Mouse (Mus musculus) hindbrain, embryonic 11.5 days (tissue): Measurements from ENCODE around the gene Tas2r135. TPM values are rescaled to one million over a fixed set of nuclear protein-coding genes. Genes with fewer than 3 reads are reported as not detected.

ENCODE experiments used
- ATAC-seq: fragments of 200-750 bp; cut with Nextera tagmentation; 2 replicates; pipeline ENCODE4 v1.8.0; 2017; ENCODE audit warnings: mild to moderate bottlenecking, moderate TSS enrichment, moderate library complexity; ENCODE audit not compliant: low FRiP score
- DNase-seq: peaks from one replicate; pipeline ENCODE4 v3.0.0-alpha.2; 2015; ENCODE audit warnings: low spot score
- H3K27ac ChIP-seq: fragments of 300-500 bp; sonication (generic); 2 replicates; pipeline ENCODE4 v1.5.1; 2014; ENCODE audit warnings: mild to moderate bottlenecking, low read depth, low read length
- H3K27me3 ChIP-seq: fragments of 300-500 bp; sonication (generic); 2 replicates; pipeline ENCODE4 v1.6.1; 2014; ENCODE audit warnings: mild to moderate bottlenecking, low read length, moderate library complexity, mixed read lengths; ENCODE audit not compliant: control insufficient read depth, insufficient read depth
- H3K36me3 ChIP-seq: fragments of 300-500 bp; sonication (generic); 2 replicates; pipeline ENCODE4 v1.6.1; 2014; ENCODE audit warnings: mild to moderate bottlenecking, low read length, moderate library complexity, mixed read lengths; ENCODE audit not compliant: control insufficient read depth, insufficient read depth
- H3K4me1 ChIP-seq: fragments of 300-500 bp; sonication (generic); replicated peaks from 2 replicates; pipeline ENCODE4 v1.6.1; 2014; ENCODE audit warnings: low read length, mixed read lengths; ENCODE audit not compliant: control insufficient read depth, insufficient read depth
- H3K4me2 ChIP-seq: fragments of 300-500 bp; sonication (generic); replicated peaks from 2 replicates; pipeline ENCODE4 v1.6.1; 2014; ENCODE audit warnings: mild to moderate bottlenecking, low read depth, low read length
- H3K4me3 ChIP-seq: fragments of 300-500 bp; sonication (generic); 2 replicates; pipeline ENCODE4 v1.5.1; 2014; ENCODE audit warnings: low read depth, low read length
- H3K9ac ChIP-seq: fragments of 300-500 bp; sonication (generic); 2 replicates; pipeline ENCODE4 v1.6.1; 2014; ENCODE audit warnings: low read depth, low read length
- H3K9me3 ChIP-seq: fragments of 300-500 bp; sonication (generic); 2 replicates; pipeline ENCODE4 v1.6.1; 2016; ENCODE audit warnings: low read length; ENCODE audit not compliant: control insufficient read depth
- WGBS: fragments of 180-500 bp; shearing (Covaris S2); extraction: QIAGEN DNeasy Blood & Tissue Kit; methylation state at CpG from one replicate; pipeline ENCODE4 v1.1.7; 2014; 5-methylcytosine and 5-hydroxymethylcytosine counted together
- polyA plus RNA-seq: library from polyadenylated mRNA; unstranded; fragments of >200 nt; fragmentation: Nextera tagmentation; extraction: Ambion mirVana; gene quantifications from 2 replicates; pipeline ENCODE4 v1.2.1, GENCODE M21; 2014

The Tas2r135 gene
- polyA plus RNA-seq: 0.15 TPM in 1 of 2 replicates, not detected in the other

DNA sequence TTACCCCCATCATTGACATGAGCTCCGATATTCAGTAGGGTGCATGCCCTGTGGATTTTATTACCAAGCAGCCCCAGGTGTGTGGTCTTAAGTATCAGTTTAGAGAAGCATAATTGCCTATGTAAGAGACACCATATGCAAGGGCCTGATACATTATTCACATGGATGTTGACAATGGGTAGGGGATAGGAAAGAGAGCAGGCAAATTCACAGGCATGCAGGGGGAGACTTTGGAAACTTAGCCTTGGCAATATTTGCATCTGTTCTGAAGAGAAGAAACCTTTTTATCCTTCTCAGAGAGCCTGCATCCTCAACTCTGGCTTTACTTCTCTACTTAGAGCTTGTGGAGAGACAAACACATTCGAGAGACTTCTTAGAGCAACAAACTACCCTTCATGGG, at the start of gene Tas2r135:
Tas2r135 (plus strand) TSS at position 301 of the 400 bp plus-strand sequence.
- H3K27ac ChIP-seq: no peak within 1 kb of the TSS
- WGBS: 77% methylated on average over 2 of the region's 2 CpGs
- DNase-seq (no peak), ATAC-seq (no peak)
- H3K27me3 ChIP-seq: no peaks in the 10 kb centered on the region
- H3K4me3 ChIP-seq: no peak within 1 kb of the TSS
- H3K9ac ChIP-seq: no peak within 1 kb of the TSS
- no peaks in the 10 kb centered on the region for H3K9me3 ChIP-seq
- H3K4me1 ChIP-seq: no peaks in the 10 kb centered on the region
- H3K4me2 ChIP-seq: no peak within 1 kb of the TSS
- H3K36me3 ChIP-seq: no peaks in the 10 kb centered on the region

DNA sequence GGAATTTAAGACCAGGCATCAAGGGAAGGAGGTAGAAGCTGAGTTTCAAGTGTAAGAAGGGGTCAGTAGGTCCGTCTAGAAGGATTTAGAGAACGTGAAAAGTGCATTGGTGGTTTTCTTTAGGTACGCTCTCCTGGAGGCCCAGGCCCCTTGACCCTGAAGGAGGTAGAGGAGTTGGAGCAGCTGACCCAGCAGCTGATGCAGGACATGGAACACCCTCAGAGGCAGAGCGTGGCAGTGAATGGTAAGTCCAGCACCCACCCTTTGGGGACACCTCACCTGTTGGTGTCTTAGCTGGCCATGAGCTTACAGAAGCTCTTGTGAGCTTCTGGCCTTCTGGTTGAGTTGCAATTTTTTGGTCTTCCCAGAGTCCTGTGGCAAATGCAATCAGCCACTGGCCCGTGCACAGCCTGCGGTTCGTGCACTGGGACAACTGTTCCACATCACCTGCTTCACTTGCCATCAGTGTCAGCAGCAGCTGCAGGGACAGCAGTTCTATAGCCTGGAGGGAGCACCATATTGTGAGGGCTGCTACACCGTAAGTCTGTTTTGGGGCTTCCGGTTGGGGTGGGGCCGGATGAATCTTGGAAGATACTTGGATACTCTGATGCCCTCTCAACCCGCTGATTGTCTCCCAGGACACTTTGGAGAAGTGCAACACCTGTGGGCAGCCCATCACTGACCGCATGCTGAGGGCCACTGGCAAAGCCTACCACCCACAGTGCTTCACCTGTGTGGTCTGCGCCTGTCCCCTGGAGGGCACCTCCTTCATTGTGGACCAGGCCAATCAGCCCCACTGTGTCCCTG, 49.2 kb upstream of the Tas2r135 start:
- H3K9ac ChIP-seq: no peak overlapping the region
- ATAC-seq (no peak), DNase-seq (no peak)
- H3K27ac ChIP-seq: no peak overlapping the region
- WGBS: 96% methylated on average over 13 of the region's 13 CpGs
- H3K9me3 ChIP-seq: no peaks in the 10 kb centered on the region
- H3K4me2 ChIP-seq: no peak overlapping the region
- H3K4me3 ChIP-seq: no peak overlapping the region
- H3K36me3 ChIP-seq: 0 out of 2 replicates have a peak, but pooled peaks cover 9% of the 10 kb centered on the region
- H3K4me1 ChIP-seq: no peaks in the 10 kb centered on the region
- H3K27me3 ChIP-seq: no peaks in the 10 kb centered on the region

DNA sequence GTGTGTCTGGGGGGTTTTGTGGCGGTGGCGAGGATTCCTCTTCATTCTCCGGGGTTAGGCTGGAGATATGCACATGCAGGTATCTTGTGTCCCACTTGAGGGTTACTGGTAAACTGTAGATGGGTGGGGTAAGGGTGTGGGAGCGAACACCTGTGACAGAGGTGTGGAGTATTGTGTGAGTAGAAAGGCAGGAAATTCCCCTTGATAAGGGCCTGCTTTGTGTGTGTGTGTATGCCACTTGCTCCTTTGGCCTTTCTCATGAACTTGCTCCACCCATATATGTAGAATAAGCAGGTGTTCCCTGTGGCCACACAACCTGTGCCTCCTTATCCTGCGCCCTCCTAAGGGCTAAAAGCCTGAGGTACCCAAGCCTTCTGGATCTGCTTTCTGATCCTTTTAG, 48.3 kb upstream of the Tas2r135 start:
- ATAC-seq: no peak
- H3K36me3 ChIP-seq: 0 out of 2 replicates have a peak, but pooled peaks cover 9% of the 10 kb centered on the region
- 94% methylated on average over 5 of the region's 5 CpGs for WGBS

DNA sequence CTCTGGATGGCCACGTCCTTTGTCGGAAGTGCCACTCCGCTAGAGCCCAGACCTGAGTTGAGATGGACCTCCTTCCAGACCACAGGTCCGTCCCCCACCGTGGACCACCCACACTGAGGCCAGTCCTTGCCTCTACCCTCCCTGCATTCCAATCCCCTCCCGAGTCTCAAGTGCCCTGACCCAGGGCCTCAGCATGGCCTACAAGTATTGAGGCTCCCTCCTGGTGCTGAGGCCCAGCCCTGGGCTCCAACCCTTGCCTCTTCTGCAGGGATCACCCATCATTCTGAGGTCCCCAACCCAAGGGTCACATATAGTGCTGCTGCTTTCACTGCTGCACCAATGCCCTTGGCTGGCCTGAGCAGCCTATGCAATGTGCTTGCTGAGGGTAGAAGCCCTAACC, 47.3 kb upstream of the Tas2r135 start:
- no peak overlapping the region for H3K4me3 ChIP-seq
- no peaks in the 10 kb centered on the region for H3K9me3 ChIP-seq
- 0 out of 2 replicates have a peak, but pooled peaks cover 9% of the 10 kb centered on the region for H3K36me3 ChIP-seq

More for the DNA sequence above, 48.3 kb upstream of the Tas2r135 start:
- H3K27me3 ChIP-seq: no peaks in the 10 kb centered on the region
- no peak for DNase-seq
- H3K4me1 ChIP-seq: no peaks in the 10 kb centered on the region
- H3K4me2 ChIP-seq: no peak overlapping the region
- no peak overlapping the region for H3K9ac ChIP-seq
- no peaks in the 10 kb centered on the region for H3K9me3 ChIP-seq
- no peak overlapping the region for H3K4me3 ChIP-seq
- H3K27ac ChIP-seq: no peak overlapping the region

DNA sequence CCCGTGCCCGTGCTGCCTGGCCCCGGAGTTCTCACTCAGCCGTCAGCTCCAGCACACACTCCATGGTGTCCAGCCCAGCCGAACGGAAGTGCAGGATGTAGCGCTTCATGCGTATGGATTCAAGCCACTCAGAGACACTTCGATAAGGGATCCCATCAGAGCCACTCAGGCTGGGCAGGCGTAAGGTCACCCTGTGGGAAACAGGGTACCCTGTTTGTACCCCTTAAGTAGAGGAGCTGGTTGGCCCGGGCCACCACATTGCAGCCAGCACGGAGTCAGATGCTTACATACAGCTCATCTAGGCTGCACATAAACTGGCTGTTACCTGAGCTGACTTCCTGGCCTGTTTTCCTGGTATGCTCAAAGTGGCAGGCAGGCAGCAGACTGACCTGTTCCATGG, 46.3 kb upstream of the Tas2r135 start:
- Histone ChIP-seq H3K36me3 (0 out of 2 replicates have a peak, but pooled peaks cover 7% of the 10 kb centered on the region), H3K4me1 (no peaks in the 10 kb centered on the region), H3K9ac (no peak overlapping the region), H3K4me2 (no peak overlapping the region), H3K27me3 (no peaks in the 10 kb centered on the region), H3K27ac (0 out of 2 replicates have a peak overlapping the region, but pooled peaks have one; percentile 9), H3K4me3 (no peak overlapping the region), H3K9me3 (no peaks in the 10 kb centered on the region)
- DNase-seq (no peak), ATAC-seq (no peak)
- 93% methylated on average over 12 of the region's 12 CpGs for WGBS

More for the DNA sequence above, 47.3 kb upstream of the Tas2r135 start:
- Histone ChIP-seq H3K9ac (no peak overlapping the region), H3K27ac (no peak overlapping the region), H3K4me2 (no peak overlapping the region), H3K27me3 (no peaks in the 10 kb centered on the region), H3K4me1 (no peaks in the 10 kb centered on the region)
- no peak for ATAC-seq
- 43% methylated on average over 6 of the region's 6 CpGs for WGBS
- no peak for DNase-seq

DNA sequence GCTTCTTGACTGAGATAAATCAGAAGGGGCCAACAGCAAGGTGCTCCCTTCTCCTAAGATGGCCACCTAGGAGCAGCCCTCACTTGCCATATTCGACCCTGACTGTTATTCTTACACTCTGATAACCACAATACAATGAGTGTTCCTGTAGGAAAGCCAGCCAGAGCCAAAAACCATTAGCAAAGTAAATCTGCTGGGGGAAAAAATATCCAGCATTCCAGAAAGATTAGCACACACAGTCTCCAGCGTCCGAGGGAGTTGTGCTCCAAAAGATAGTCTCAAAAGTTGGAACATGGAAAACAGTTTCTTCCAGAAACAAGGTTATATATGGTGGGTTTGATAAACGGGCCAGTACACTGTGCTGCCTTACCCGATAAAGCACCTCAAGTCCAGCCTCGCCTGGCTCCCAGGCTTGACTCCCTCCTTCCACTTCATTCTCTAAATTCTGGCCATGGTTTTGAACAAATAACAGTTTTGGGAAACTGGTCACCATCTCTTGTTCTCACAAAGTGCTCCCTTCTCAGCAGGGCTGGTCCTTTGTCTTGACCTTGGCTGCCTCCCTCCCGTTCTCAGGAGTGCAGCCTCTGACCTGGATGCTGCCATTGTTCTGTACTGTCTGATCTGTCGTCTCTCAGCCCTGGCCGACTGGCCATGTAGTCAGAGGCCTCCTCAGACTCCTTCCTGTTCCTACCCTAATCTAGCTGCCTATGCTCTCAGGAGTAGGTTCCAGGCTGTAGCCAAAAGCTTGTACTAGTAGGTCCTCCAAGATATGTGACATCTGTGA, 45.7 kb upstream of the Tas2r135 start:
- 78% methylated on average over 9 of the region's 9 CpGs for WGBS

DNA sequence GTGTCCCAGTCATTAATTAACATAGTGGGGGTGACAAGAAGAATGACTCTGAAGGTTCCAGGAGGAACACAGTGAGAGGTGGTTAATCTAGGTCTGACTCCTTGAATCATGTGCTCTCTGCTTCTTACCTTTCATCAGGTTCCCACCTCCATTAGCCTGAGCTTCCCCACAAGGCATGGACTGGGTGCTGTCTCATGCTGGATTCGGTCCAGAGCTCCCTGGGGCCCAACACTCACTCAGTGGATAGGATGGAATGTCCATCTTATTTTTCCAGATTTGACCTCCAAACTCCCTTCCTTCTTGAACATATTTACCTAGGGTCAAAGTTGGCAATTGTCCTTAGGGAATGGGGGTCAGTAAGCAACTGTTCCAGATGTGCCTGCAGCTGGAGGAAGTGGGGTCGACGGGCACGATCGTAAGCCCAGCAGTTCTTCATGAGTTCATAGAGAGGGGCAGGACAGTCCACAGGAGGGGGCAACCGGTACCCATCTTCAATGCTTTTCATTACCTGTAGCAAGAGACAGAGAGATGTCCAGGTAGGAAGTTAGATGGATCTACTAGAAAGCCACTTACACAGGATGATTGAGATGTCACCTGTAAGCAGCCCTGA, 44.9 kb upstream of the Tas2r135 start:
- 0 out of 2 replicates have a peak, but pooled peaks cover 7% of the 10 kb centered on the region for H3K36me3 ChIP-seq
- H3K9me3 ChIP-seq: no peaks in the 10 kb centered on the region
- H3K27me3 ChIP-seq: no peaks in the 10 kb centered on the region
- no peak overlapping the region for H3K4me3 ChIP-seq
- H3K27ac ChIP-seq: no peak overlapping the region
- no peak overlapping the region for H3K4me2 ChIP-seq
- H3K9ac ChIP-seq: no peak overlapping the region
- no peaks in the 10 kb centered on the region for H3K4me1 ChIP-seq
- ATAC-seq (no peak), DNase-seq (no peak)
- WGBS: 80% methylated on average over 6 of the region's 6 CpGs

More for the DNA sequence above, 45.7 kb upstream of the Tas2r135 start:
- ATAC-seq (no peak), DNase-seq (no peak)
- Histone ChIP-seq H3K4me2 (no peak overlapping the region), H3K4me3 (no peak overlapping the region), H3K27ac (no peak overlapping the region), H3K36me3 (0 out of 2 replicates have a peak, but pooled peaks cover 7% of the 10 kb centered on the region), H3K9me3 (no peaks in the 10 kb centered on the region), H3K9ac (no peak overlapping the region), H3K4me1 (no peaks in the 10 kb centered on the region), H3K27me3 (no peaks in the 10 kb centered on the region)

DNA sequence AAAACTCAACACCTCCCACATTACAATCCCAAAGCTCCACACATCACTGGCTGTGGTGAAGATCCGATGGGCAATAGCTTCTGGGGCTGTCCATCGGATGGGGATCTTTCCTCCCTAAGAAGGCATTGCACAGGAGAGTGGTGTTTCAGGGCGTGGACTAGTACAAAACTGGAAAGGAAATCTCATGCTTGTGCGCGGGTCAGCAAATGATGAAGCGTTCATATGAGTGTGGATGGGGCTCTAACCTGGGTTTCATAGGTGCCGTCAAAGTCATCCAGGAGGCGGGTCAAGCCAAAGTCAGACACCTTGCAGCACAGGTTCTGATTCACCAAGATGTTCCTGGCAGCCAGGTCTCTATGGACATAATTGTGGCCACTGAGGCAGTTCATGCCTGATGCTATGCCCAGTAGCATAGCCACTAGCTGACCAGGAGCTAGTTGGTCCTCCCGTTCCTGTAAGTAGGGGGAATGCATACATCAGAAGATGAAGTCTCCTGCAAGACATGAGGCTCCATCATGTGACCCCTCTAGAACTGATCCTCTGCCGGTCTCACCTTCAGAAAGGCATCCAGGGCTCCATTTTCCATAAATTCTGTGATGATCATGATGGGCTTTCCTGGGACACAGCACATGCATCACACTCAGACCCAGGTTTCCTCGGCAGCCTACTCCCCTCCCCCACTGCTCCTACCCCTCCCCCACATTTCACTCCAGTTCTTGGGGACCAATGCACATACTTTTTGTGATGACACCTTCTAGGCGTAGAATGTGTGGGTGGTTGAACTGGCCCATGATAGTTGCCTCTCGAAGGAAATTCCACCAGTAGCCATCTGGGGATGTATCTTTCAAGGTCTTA, 44.0 kb upstream of the Tas2r135 start:
- Histone ChIP-seq H3K9ac (no peak overlapping the region), H3K4me1 (no peaks in the 10 kb centered on the region), H3K36me3 (0 out of 2 replicates have a peak, but pooled peaks cover 7% of the 10 kb centered on the region), H3K9me3 (no peaks in the 10 kb centered on the region), H3K27ac (no peak overlapping the region), H3K27me3 (no peaks in the 10 kb centered on the region), H3K4me3 (no peak overlapping the region), H3K4me2 (no peak overlapping the region)
- ATAC-seq (no peak), DNase-seq (no peak)
- 93% methylated on average over 13 of the region's 13 CpGs for WGBS
